In genomic region chr2:3331071-3331703, GRCm38 (mm10) we compare ENCODE assay signal across 8 mouse cellular contexts. TPM values are rescaled to one million over a fixed set of nuclear protein-coding genes. Genes with fewer than 3 reads are reported as not detected.
DNase-seq lines count a peak whose midpoint lies in the region; ATAC-seq and TF ChIP-seq lines count a peak whose summit lies in the region.

No protein-coding gene starts in this region.

- H3K27me3 ChIP-seq in embryonic facial prominence, embryonic 10.5 days (replicated peaks; ENCODE audit: low read depth, poor library complexity, severe bottlenecking): peaks cover 7% of the 10 kb centered on the region
- no peaks in the 10 kb centered on the region for H3K27me3 ChIP-seq in hindbrain, postnatal 0 days (ENCODE audit: insufficient read depth, low read length)
- H3K27me3 ChIP-seq in myocyte (ENCODE audit: control insufficient read depth, insufficient read depth, insufficient read length): peaks cover 6% of the 10 kb centered on the region
- no peaks in the 10 kb centered on the region for H3K27me3 ChIP-seq in kidney, adult 2 months (replicated peaks; ENCODE audit: control insufficient read depth, insufficient read depth, low read length)

- no peak for ATAC-seq in hindbrain, postnatal 0 days

- DNase-seq in layer of hippocampus, adult 2 months (ENCODE audit: low spot score in 2 of 2): no peak
- DNase-seq in layer of hippocampus, adult 9-11 months: no peak
- DNase-seq in embryonic facial prominence, embryonic 10.5 days (ENCODE audit: low spot score): no peak
- no peak for DNase-seq in hindbrain, postnatal 0 days (ENCODE audit: low spot score)
- DNase-seq in spleen, postnatal 36 days (ENCODE audit: low spot score in 2 of 2): no peak
- no peak for DNase-seq in kidney, adult 2 months
- DNase-seq in layer of hippocampus, adult 9-10 months (ENCODE audit: low spot score): no peak

- peaks cover 26% of the 10 kb centered on the region for H3K79me2 ChIP-seq in myocyte (ENCODE audit: control insufficient read depth, insufficient read depth)

- no peaks in the 10 kb centered on the region for H3K9me3 ChIP-seq in embryonic facial prominence, embryonic 10.5 days
- no peaks in the 10 kb centered on the region for H3K9me3 ChIP-seq in hindbrain, postnatal 0 days (ENCODE audit: low read length)

- H3ac ChIP-seq in myocyte (ENCODE audit: control insufficient read depth, insufficient read length): peak overlapping the region; percentile 65

- peaks cover 20% of the 10 kb centered on the region for H3K4me1 ChIP-seq in embryonic facial prominence, embryonic 10.5 days
- H3K4me1 ChIP-seq in hindbrain, postnatal 0 days (ENCODE audit: insufficient read depth, low read length): peaks cover 21% of the 10 kb centered on the region
- H3K4me1 ChIP-seq in kidney, adult 2 months (ENCODE audit: control insufficient read depth, insufficient read depth, low read length): peaks cover 5% of the 10 kb centered on the region; the same call in 1 of the 2 replicates

- TF ChIP-seq CTCF in layer of hippocampus, adult 2 months (conservative IDR thresholded peaks at IDR 0.05): no peak
- TF ChIP-seq CTCF in hindbrain, postnatal 0 days (IDR thresholded peaks at IDR 0.05; ENCODE audit: low read depth): no peak
- no peak for TF ChIP-seq CTCF in kidney, adult 2 months (conservative IDR thresholded peaks at IDR 0.05; ENCODE audit: insufficient read depth, insufficient read length, low read depth, low read length)

- H3K36me3 ChIP-seq in embryonic facial prominence, embryonic 10.5 days (replicated peaks): peaks cover 37% of the 10 kb centered on the region
- peaks cover 19% of the 10 kb centered on the region; the same call in 1 of the 2 replicates for H3K36me3 ChIP-seq in hindbrain, postnatal 0 days (ENCODE audit: insufficient read depth, low read length)
- H3K36me3 ChIP-seq in myocyte (ENCODE audit: control insufficient read depth, insufficient read depth): peaks cover 30% of the 10 kb centered on the region
- H3K36me3 ChIP-seq in kidney, adult 2 months (ENCODE audit: control insufficient read depth, insufficient read depth, low read length): no peaks in the 10 kb centered on the region; the same call in 1 of the 2 replicates

- H3K4me3 ChIP-seq in layer of hippocampus, adult 2 months: peak overlapping the region; percentile 81
- H3K4me3 ChIP-seq in embryonic facial prominence, embryonic 10.5 days: peak overlapping the region; percentile 79
- H3K4me3 ChIP-seq in hindbrain, postnatal 0 days (ENCODE audit: low read length): peak overlapping the region; percentile 67
- peak overlapping the region; percentile 65 for H3K4me3 ChIP-seq in myocyte
- H3K4me3 ChIP-seq in kidney, adult 2 months (ENCODE audit: insufficient read depth, low read depth, low read length): no peak overlapping the region

- TF ChIP-seq POLR2A in myocyte (IDR thresholded peaks at IDR 0.05; ENCODE audit: insufficient read length, low read depth): no peak
- no peak for TF ChIP-seq POLR2A in kidney, adult 2 months (IDR thresholded peaks at IDR 0.05; ENCODE audit: low read depth, low read length)

- 86% methylated on average over 5 of the region's 5 CpGs for WGBS in embryonic facial prominence, embryonic 10.5 days
- 79% methylated on average over 5 of the region's 5 CpGs for whole genome bisulfite sequencing in hindbrain, postnatal 0 days
- WGBS in kidney, adult 2 months: 61% methylated on average over 5 of the region's 5 CpGs

- H3K9ac ChIP-seq in hindbrain, postnatal 0 days (replicated peaks; ENCODE audit: low read length): no peak overlapping the region; the same call in 1 of the 2 replicates

- H3K4me2 ChIP-seq in hindbrain, postnatal 0 days (ENCODE audit: low read depth, low read length): peak overlapping the region; percentile 79
- H3K4me2 ChIP-seq in myocyte (ENCODE audit: low read depth): peak overlapping the region; percentile 78

- H3K27ac ChIP-seq in layer of hippocampus, adult 2 months: peak overlapping the region; percentile 97
- H3K27ac ChIP-seq in embryonic facial prominence, embryonic 10.5 days (replicated peaks): no peak overlapping the region
- peak overlapping the region; percentile 87; the same call in 1 of the 2 replicates for H3K27ac ChIP-seq in hindbrain, postnatal 0 days
- no peak overlapping the region for H3K27ac ChIP-seq in kidney, adult 2 months (ENCODE audit: insufficient read depth, low read depth, low read length)

TF ChIP-seq in myocyte, 11 proteins besides CTCF, POLR2A, EP300 and RAD21:
- TF ChIP-seq MYOG (IDR thresholded peaks at IDR 0.05; ENCODE audit: control insufficient read depth in 1 of 3, insufficient read depth in 1 of 3, insufficient read length in 2 of 3, low read depth in 2 of 3) (peak in 1 of 3 experiments; percentile 62), MYOD1 (IDR thresholded peaks at IDR 0.05; ENCODE audit: control insufficient read depth in 1 of 3, insufficient read length in 2 of 3, low read depth in 2 of 3) (peak in 2 of 3 experiments; percentile 41 to 49), POLR2AphosphoS2 (IDR thresholded peaks at IDR 0.05; ENCODE audit: insufficient read length, low read depth) (peak; percentile 51), TCF12 (IDR thresholded peaks at IDR 0.05; ENCODE audit: insufficient read depth, poor library complexity, severe bottlenecking) (peak; percentile 11), MAX (IDR thresholded peaks at IDR 0.05; ENCODE audit: low read depth) (no peak)

RNA-seq across cellular contexts. Expression of gene Rpp38, which starts 1.3 kb away (rescaled TPM):
- 10 to 100 TPM; 10.2 to 10.5 TPM for total RNA-seq in layer of hippocampus, adult 2 months (2021)
- polyA plus RNA-seq in embryonic facial prominence, embryonic 10.5 days (2016; fragmentation: Nextera tagmentation; extraction: Ambion mirVana): 19.0 and 20.5 TPM in 2 replicates
- 7.0 and 8.7 TPM in 2 replicates for total RNA-seq in hindbrain, postnatal 0 days (2014; rRNA removed)
- polyA plus RNA-seq in hindbrain, postnatal 0 days (2015; fragmentation: Nextera tagmentation; extraction: Ambion mirVana): 7.1 and 8.6 TPM in 2 replicates
- 11.3 TPM for polyA plus RNA-seq in myocyte (2012; fragmentation: generic; extraction: Trizol)
- polyA plus RNA-seq in kidney, adult 2 months (2012; rRNA removed): 3.6 and 3.7 TPM in 2 replicates

RNA-seq across cellular contexts. Expression of gene Acbd7, which starts 4.8 kb away (rescaled TPM):
- total RNA-seq in layer of hippocampus, adult 2 months (2021): 1 to 10 TPM; 1.0 to 2.1 TPM
- polyA plus RNA-seq in embryonic facial prominence, embryonic 10.5 days (2016; fragmentation: Nextera tagmentation; extraction: Ambion mirVana): 0.31 and 0.41 TPM in 2 replicates
- 3.0 TPM in 1 of 2 replicates, not detected in the other for total RNA-seq in hindbrain, postnatal 0 days (2014; rRNA removed)
- 9.0 and 9.2 TPM in 2 replicates for polyA plus RNA-seq in hindbrain, postnatal 0 days (2015; fragmentation: Nextera tagmentation; extraction: Ambion mirVana)
- polyA plus RNA-seq in myocyte (2012; fragmentation: generic; extraction: Trizol): 0.10 TPM
- polyA plus RNA-seq in kidney, adult 2 months (2012; rRNA removed): not detected in 2 replicates

RNA-seq across cellular contexts. Expression of gene Nmt2, which starts 47.2 kb away (rescaled TPM):
- 10 to 100 TPM; 85.5 to 86.1 TPM for total RNA-seq in layer of hippocampus, adult 2 months (2021)
- polyA plus RNA-seq in embryonic facial prominence, embryonic 10.5 days (2016; fragmentation: Nextera tagmentation; extraction: Ambion mirVana): 50.3 and 50.8 TPM in 2 replicates
- 55.2 and 69.3 TPM in 2 replicates for total RNA-seq in hindbrain, postnatal 0 days (2014; rRNA removed)
- 104 and 106 TPM in 2 replicates for polyA plus RNA-seq in hindbrain, postnatal 0 days (2015; fragmentation: Nextera tagmentation; extraction: Ambion mirVana)
- polyA plus RNA-seq in myocyte (2012; fragmentation: generic; extraction: Trizol): 14.5 TPM
- polyA plus RNA-seq in kidney, adult 2 months (2012; rRNA removed): 5.0 and 5.9 TPM in 2 replicates

Comparison
In these comparisons a context has a peak if more than half of its experiments do, and no peak if none do; other contexts are left out.
1. H3K27ac ChIP-seq: peak in layer of hippocampus, adult 2 months (single experiment) and hindbrain, postnatal 0 days (single experiment); none in embryonic facial prominence, embryonic 10.5 days (single experiment) and kidney, adult 2 months (single experiment).